Mouse (Mus musculus) brain, adult 2 months (tissue): ENCODE measurements around the gene Pon2.

Source experiments
- DNase-seq: peaks from one replicate; pipeline ENCODE4 v3.0.0; 2011; ENCODE audit warnings: low read depth, low spot score

The Pon2 gene

DNA sequence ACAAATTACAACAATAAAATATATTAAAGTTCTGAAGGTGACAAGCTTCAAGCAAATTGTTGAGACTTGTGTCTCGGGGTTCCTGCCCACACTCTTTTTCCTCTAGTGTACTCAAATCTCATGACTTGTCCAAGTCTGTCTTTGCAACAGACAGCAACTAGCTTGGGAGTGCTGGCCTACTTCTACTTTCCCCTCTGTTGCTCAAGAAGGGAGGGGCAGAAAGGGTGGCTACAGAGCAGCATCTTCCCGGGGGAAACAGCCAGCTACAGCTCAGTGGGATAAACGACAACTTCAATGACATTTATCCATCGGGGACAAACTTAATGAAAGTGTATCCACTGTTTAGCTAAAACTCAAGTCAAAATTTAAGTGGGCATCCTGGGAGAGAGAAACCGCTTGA is 5.4 kb downstream of the Pon2 start:
- DNase-seq: no peak

- peak; percentile 11 for DNase-seq
Observed at GRCm38 (mm10) chr6:5291450-5291849, 6.8 kb downstream of the Pon2 start.

- no peak for DNase-seq
Observed at GRCm38 (mm10) chr6:5287919-5288318, 10.3 kb downstream of the Pon2 start.

- no peak for DNase-seq
Observed at GRCm38 (mm10) chr6:5287392-5287791, 10.9 kb downstream of the Pon2 start.

GRCm38 (mm10) chr6:5282418-5282817 is 15.8 kb downstream of the Pon2 start:
- peak; percentile 24 for DNase-seq

DNA sequence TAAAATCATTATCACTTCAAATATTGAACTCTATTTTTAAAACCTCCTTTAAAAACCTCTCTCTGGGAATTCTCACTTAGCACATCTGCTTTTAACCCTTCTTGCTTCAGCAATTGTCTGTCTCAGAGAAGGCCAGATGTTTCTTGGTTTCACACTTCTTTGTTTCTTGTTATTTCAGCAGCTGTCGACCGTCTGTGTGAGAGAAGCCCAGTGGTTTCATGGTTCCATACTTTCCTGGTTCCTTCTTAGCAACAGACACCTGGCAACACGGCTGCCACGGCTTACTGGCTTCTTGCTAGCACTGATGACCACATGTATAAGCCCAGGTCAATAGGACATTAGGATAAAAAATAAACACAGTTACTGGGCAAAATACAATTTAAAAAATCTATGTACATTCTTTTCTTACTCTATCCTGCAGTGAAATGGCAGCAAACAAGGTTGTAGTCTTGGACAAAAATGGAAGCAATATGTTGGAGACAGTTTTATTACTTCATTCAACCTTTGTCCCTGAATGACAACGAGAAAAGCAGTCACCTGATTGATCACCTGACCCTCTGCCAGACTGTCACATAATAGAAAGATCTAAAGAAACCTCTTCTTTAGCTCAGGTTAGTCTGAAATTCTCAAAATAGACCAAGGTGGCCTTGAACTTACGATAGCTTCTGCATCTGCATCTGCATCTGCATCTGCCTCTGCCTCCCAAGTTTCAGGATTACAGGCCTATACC is 17.5 kb downstream of the Pon2 start:
- no peak for DNase-seq

DNA sequence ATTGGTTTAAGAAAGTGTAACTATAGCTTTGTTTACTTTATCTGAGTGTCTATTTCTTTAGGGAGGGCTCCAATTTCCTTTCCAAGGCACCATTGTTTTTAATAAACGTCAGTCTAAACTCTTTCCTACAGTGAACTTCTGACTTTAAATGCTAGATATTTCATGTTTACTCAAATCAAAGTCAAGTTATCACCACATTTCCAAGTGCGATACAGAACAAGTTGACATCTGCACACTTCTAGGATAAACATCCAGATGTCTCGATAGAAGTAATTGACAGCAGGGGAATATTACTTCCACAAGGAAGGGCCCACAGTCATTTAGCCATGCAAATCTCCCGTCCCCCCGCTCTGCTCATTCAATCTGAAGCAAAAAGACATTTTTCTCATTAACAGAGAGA is 20.3 kb downstream of the Pon2 start:
- no peak for DNase-seq

- no peak for DNase-seq
Observed at GRCm38 (mm10) chr6:5269641-5270040, 28.6 kb downstream of the Pon2 start.

- no peak for DNase-seq
Observed at GRCm38 (mm10) chr6:5264793-5265192, 33.5 kb downstream of the Pon2 start.

DNA sequence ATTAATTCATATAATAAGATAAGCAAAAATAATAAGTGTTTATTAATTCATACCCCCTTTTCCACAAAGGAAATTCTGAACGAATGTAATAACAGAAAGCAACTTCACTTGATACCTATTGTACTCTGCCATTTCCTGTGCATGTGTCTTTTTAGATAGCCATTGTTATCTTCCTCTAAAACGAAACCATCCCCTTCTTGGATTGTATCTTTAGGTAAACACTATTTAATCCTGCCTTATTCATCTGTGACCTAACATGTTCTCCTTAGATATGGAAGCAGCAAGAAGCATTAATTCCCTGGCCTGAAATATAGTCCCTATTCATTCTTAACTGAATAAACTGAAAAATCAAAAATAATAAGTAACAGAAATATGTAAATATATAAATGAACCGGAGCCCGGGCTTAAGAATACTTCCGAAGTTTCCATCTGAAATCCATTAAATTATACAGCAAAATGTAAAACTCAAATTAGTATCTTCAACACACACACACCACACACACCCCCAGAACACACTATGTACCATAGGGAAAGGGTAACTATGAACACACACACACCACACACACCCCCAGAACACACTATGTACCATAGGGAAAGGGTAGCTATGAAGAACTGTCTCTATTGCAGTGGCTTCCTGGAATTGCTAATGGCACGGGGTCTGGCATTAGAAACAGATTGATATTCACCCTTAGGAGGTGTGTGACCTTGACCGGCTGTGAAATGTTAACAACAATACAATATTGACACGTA is 34.8 kb downstream of the Pon2 start:
- DNase-seq: no peak

GRCm38 (mm10) chr6:5262322-5263249 is 35.7 kb downstream of the Pon2 start:
- DNase-seq: no peak

GRCm38 (mm10) chr6:5255722-5256451 is 42.4 kb downstream of the Pon2 start, which contains the start of gene Pon3:
Gene Pon3, minus strand, starts transcription at chr6:5256286.
- peak; percentile 11 for DNase-seq

DNA sequence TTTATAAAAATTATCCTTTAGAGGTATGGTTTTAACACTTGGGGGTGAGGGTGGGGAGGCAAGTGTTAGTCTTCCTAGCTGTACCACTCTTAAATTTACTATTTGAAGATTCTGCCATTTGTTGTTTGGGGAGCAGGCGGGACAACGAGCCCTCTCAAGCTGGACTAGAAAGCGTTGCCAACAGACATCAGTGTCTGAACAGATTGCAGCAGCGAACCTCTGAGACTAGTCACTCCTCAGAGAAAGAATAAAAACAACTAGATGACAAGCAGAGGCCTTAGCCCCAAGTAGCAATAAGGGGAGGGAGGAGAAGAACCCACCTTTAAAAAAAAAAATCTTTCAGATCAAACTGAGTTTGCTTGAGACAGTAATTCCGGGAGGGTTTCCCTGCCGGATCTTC is 43.0 kb downstream of the Pon2 start:
- DNase-seq: peak; percentile 10

DNA sequence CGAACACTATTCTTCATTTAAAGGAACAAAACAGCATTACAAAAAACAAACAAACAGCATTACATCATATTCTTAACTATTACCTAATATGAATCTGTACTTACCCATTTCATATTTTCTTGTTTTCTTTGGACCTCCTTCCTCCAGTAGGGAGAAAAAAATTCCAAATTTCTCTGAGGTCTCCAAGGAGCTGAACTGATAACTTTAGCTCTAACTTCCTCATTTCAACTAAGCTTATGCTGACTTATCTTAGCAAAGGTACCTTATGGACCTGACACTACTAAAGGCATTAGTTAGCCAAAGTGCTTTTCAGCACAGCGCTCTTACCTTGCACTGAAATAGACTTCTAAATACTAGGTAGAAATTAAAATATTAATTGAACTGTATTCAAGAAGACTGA is 43.4 kb downstream of the Pon2 start:
- no peak for DNase-seq

GRCm38 (mm10) chr6:5245926-5246325 is 52.3 kb downstream of the Pon2 start:
- DNase-seq: no peak

DNA sequence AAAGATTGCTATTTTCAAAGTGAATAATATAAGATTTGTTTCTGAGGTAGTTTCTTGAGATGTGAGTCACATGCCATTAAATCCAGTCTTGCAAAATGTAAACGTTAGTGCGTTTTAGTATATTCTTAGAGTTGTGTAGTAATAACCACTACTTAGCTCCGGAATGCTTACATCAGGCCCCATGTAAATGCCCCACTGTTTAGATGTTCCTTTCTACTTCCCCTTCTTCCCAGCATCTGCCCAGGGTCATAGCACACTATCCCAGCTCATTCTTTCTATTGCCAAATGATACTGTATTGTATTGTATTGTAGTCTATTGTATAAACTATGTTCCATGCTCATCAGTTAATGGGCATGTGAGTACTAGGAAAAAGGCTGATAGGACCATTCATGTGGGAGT is 59.5 kb downstream of the Pon2 start:
- no peak for DNase-seq

DNA sequence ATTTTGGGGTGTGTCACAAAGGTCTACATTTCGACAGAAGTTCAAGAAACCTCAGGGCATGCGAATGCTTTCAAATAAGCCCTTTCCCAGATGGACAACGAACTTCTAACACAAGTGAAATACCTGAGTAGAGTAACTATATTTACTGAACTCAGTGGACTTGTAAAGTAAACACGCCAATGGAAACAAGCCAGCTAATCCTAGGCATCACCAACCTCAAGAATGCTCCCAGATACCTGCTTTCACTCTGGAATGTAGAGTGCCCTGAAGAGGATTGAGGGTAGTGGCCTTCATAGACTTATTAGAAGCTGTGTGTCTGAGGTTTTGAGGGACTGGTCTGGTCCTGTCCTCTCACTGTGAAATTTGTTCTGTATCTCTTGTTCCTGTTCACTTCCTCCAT is 60.7 kb downstream of the Pon2 start:
- DNase-seq: no peak

GRCm38 (mm10) chr6:5236843-5237371 is 61.3 kb downstream of the Pon2 start:
- no peak for DNase-seq

- DNase-seq: no peak
Observed at GRCm38 (mm10) chr6:5234563-5234962, 63.7 kb downstream of the Pon2 start.

GRCm38 (mm10) chr6:5233812-5234211 is 64.4 kb downstream of the Pon2 start:
- DNase-seq: no peak

GRCm38 (mm10) chr6:5232022-5232421 is 66.2 kb downstream of the Pon2 start:
- DNase-seq: no peak
